Mouse (Mus musculus): Measurements from ENCODE around the gene Magi2.
"Not testable (repeated sequence)": the region's sequence is repeated elsewhere in the genome, so short reads cannot be mapped to it uniquely, and the experiment has no call there.

Gene Magi2

DNA sequence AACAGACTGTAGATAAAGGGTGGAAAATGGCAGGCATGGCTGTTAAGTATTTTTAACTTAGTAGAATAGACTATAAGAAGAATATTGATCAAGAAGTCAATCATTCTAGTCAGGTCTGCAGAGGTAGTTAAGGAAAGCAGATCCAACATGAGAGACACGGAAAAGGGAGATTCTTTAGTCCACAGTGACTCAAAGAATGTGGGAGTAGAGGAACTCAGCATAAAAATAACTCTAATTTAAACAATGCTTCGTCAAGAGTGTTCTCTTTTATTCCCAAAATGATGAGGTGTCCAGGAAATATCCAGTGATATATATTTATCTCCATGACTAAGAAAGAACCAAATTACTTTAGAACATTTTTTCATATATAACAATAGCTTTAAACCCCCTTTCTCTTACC, 1234.9 kb downstream of the Magi2 start:
- in situ Hi-C loops (cut with MboI; ENCODE audit: unreplicated experiment in 2 of 2), result no loop called here

DNA sequence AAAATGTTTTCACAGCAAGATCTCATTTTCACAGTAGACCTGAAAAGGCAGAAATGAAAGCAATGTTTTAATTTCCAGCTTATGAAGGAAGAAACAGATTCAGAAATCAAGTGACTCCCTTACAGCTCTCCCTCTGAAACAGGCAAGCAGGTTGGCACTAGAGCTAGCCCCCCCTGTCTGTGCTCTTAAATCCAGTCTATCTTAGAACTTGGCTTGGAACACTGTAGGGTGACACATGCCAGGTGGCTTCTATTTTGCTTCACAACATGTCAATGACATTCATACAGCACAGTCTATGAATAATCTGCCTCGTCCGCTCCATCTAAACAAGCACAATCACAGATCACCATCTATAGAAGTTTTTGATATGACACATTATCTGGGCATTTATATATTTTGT, 1235.5 kb downstream of the Magi2 start:
- in situ Hi-C loops (cut with MboI; ENCODE audit: unreplicated experiment in 2 of 2), result no loop called here

GRCm38 (mm10) chr5:20469721-20470120, 1242.9 kb downstream of the Magi2 start:
- in situ Hi-C loops (cut with MboI; ENCODE audit: unreplicated experiment in 2 of 2), result no loop called here

DNA sequence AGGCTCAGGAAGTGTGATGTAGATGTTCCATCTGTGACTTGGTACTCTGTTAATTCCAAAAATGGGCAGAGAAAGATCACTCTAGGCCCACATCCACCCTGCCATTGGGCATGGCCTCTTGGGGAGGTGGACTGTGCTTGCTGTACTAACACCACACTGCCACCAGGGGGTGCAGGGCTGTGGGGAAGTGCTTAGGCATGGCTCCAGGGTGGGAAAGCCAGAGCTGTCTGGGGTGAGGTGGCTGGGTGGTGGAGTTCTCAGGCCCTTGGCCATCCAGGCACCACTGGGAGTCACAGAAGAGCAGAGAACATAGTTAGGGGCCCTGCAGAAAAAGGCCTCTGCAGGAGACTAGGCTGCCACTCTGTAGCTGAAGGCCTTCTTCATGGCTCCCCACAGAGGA, 1243.6 kb downstream of the Magi2 start:
- in situ Hi-C loops (cut with MboI; ENCODE audit: unreplicated experiment in 2 of 2), result no loop called here

DNA sequence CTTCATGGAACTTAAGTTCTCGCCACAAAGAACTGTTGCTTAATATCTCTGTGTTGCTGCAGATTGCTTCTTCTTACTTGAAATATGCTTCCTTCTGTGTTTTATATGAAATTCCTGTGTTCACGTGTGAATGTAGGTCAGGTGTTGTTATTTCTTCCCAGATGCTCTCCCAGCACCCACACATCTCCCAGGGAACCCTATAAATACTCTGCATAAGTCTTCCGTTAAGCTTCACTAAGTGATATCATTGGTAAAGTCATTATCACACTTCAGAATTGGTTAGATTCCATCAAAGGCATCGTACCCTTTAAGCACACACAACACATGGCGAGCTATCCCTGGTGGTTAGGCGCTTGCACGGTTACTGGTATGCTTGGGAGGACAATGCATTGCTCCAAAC, 1257.7 kb downstream of the Magi2 start:
- in situ Hi-C loops (cut with MboI; ENCODE audit: unreplicated experiment in 2 of 2), result no loop called here

DNA sequence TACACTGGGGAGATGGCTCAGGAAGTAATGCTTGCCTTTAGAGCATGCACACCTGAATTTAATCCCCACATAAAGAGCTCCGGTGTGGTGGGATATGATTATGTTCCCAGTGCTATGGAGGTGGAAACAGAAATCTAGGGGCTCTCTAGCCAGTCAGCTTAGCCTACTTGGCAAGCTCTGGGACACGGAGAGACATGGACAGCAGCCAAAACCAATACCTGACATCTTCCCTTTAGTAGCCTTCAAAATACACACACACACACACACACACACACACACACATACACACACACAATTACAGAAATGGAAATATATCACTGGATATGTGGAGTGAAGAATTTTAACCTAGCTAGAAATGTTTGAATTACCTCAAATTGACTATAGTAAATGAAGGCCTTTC, 1265.1 kb downstream of the Magi2 start:
- in situ Hi-C loops (cut with MboI; ENCODE audit: unreplicated experiment in 2 of 2), result no loop called here

DNA sequence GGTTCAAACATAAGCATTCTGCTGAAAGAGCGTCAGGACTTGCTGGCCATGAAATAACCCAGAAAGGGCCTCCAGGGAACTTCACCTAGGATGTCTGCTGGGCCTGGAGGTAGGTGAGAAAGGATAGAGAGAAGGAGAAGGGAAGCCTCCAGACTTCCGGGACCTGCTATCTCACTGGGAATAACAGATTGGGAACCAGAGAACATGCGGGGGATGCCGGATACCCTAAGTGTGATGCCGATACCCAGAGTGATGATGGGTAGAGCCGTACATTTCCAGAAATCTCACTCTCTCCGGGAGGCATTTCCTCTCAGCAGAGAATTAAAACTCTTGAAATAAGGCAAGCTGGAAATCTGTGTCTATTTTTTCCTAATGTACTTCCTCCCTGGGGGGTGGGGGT, 1265.8 kb downstream of the Magi2 start:
- in situ Hi-C loops (cut with MboI; ENCODE audit: unreplicated experiment in 2 of 2), result no loop called here

GRCm38 (mm10) chr5:20494010-20494409, 1267.2 kb downstream of the Magi2 start:
- in situ Hi-C loops (cut with MboI; ENCODE audit: unreplicated experiment in 2 of 2), result no loop called here

DNA sequence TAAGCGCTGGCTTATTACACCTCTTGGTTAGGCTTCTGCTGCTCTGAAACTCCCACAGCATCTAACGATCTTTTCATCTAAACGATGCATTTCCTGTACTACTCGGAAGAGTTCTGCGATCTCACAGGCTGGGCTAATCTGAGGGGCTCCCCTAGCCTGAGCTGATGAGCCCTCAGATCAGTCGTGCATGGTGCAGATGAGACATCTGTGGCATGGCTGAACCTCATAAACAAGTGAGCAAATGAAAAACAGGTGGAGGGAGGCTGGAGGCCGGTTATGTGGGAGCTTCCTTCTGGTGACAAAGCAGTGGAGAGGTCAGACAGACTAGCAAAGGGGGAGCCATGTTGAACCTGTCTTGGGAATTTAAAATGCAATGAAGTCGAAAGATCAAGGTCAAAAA, 1270.1 kb downstream of the Magi2 start:
- in situ Hi-C loops (cut with MboI; ENCODE audit: unreplicated experiment in 2 of 2), result no loop called here

DNA sequence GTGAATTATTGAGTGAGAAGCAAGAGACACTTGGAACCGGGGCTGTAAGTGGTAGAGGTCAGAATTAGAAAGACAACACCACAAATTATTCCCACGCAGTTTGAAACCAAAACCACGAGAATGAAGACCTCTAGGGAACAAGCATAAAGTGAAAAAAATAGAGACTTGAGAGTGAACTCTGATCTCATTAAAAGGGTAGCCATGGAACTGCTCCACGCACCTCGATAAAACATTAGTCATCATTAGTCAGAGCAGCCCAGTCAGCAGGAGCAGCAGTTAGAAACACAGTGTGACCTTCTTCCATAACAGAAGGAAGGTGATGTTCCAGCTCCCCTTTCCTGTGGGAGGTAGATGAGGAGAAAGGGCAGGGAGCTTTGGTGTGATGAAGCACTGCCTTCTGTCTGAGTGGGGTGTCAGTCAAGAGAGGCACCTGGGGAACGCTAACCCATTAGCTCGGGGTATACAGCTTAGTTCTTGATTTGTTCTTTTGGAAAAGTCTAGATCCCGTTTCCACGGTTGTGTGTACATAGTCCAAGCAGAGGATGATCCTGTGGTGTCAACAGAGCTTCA, 1272.3 kb downstream of the Magi2 start:
- in situ Hi-C loops (cut with MboI; ENCODE audit: unreplicated experiment in 2 of 2), result no loop called here

DNA sequence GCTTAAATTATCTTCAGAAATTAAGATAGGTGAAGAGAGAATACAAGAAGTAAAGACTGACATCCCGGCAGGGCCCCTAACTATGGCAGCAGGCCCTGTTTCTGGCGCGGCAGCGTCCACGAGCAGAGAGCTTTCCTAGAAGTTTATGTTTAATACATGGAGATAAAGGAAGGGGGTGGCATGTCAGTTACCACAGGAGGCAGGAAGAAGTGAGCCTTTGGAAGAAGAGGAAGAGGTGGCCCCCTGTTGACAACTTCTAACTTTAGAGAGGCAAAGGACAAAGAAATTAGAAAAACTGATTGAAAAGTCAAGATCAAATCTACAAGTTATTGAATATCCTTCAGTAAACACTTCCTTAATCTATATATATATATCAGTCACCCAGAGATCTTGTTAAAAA, 1281.8 kb downstream of the Magi2 start:
- in situ Hi-C loops (cut with MboI; ENCODE audit: unreplicated experiment in 2 of 2), result no loop called here

- in situ Hi-C loops (cut with MboI; ENCODE audit: unreplicated experiment in 2 of 2), result no loop called here
These were observed 1282.8 kb downstream of the Magi2 start for GRCm38 (mm10) chr5:20509606-20510005.

GRCm38 (mm10) chr5:20512377-20513126, 1285.7 kb downstream of the Magi2 start:
- in situ Hi-C loops (cut with MboI; ENCODE audit: unreplicated experiment in 2 of 2), result no loop called here

- in situ Hi-C loops (cut with MboI; ENCODE audit: unreplicated experiment in 2 of 2), result no loop called here
These were observed 1294.8 kb downstream of the Magi2 start for GRCm38 (mm10) chr5:20521639-20522038.

- in situ Hi-C loops (cut with MboI; ENCODE audit: unreplicated experiment in 2 of 2), result no loop called here
These were observed 1295.2 kb downstream of the Magi2 start for GRCm38 (mm10) chr5:20522047-20522446.

DNA sequence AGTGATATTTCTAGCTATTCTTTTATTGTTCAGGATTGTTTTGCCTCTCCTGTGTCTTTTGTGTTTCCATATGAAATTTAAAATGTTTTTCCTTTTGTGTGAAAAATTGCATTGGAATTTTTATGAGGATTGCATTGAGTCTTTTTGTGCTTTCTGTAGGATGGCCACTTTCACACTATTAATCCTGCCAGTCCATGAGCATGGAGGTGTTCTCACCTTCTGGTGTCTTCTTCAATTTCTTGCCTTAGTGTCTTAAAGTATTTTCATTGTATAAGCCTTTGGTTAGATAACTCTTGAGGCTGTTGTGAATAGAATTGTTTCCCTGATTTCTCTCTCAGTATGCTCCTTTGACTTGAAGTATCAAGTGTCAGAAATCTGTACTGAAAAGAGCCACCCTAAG, 1296.9 kb downstream of the Magi2 start:
- in situ Hi-C loops (cut with MboI; ENCODE audit: unreplicated experiment in 2 of 2), result no loop called here

GRCm38 (mm10) chr5:20526588-20526987, 1299.8 kb downstream of the Magi2 start:
- in situ Hi-C loops (cut with MboI; ENCODE audit: unreplicated experiment in 2 of 2), result not testable (repeated sequence)

GRCm38 (mm10) chr5:20536544-20536943, 1309.7 kb downstream of the Magi2 start:
- in situ Hi-C loops (cut with MboI; ENCODE audit: unreplicated experiment in 2 of 2), result no loop called here

DNA sequence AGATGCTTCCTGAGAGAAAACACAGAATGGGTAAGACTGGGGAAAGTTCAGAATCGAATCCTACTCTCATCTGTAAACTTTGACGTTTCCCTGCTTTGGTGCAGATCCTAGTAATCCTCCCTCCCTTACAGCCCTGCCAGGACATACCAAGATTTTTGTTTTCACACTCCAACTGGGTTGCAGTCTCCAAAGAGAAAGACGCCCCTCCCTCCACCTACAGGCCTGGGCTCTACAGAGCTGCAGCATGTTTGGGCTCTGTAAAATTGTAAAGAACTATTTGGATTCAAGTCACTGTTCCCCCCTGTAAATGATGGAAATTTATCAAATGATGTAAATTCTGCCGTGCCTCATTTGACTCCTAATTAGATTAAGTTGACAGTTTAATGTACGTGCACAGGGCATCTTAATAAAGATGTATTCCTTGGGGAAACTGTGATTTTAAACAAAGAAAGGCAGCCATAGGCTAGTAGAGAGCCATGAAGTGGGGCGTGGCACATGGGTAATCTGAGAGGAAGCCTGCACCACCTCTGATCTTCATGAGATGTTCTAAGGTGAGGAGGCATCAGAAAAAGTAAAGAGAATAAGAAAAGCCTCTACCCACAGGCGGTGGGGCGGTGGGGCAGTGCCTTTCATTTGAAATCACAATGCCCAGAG, 1310.7 kb downstream of the Magi2 start:
- in situ Hi-C loops (cut with MboI; ENCODE audit: unreplicated experiment in 2 of 2), result no loop called here

DNA sequence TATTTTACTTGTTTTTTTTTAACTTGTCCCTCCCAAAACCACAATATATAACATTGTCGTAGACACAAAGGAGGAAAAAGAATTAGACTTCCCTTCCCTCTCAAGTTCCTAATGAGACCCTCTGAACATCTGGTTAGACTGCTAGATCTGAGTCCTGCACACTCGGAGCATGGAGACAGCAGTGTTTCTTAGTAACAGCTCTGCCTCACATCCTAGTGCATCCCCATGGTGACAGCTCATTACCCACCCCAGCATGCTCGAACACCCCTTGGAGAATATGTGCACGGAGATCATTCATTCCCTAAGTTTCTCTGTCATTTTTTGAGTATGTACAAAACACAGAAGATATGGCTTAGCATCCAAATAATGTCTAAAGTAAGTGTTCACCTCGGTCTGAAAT, 1317.5 kb downstream of the Magi2 start:
- in situ Hi-C loops (cut with MboI; ENCODE audit: unreplicated experiment in 2 of 2), result no loop called here

- in situ Hi-C loops (cut with MboI; ENCODE audit: unreplicated experiment in 2 of 2), result no loop called here
These were observed 1332.5 kb downstream of the Magi2 start for GRCm38 (mm10) chr5:20559378-20559777.

DNA sequence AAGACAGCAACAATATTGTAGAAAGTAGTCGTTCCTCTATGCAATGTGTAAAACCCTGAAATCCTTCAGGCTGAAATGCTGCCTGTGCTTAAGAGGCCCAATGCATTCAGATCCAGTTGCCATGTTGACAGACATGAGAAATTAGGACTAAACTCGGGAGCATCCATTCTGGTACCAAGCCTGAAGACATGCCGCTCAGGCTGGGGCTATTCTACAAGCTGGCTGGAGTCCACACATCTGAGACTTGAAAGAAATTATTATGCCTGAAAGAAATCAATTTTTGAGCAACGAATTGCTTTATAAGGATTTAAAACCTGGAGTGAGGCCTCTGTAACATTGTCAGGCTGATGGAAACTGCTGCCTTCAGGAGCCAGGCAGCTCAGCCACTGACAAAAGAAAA, 1333.0 kb downstream of the Magi2 start:
- in situ Hi-C loops (cut with MboI; ENCODE audit: unreplicated experiment in 2 of 2), result no loop called here

All from v-Abl transformed pro-B cells (cell line).